Mouse (Mus musculus) myocyte (in vitro differentiated cells): Measurements from ENCODE around the gene Apom.

Source experiments
- CEBPB ChIP-seq: IDR thresholded peaks from 2 replicates; pipeline ENCODE4 v1.6.1; 2011; ENCODE audit warnings: mild to moderate bottlenecking, moderate library complexity; ENCODE audit not compliant: poor library complexity, insufficient read depth, severe bottlenecking
- E2F4 ChIP-seq: IDR thresholded peaks from one replicate; pipeline ENCODE4 v1.6.1; 2011; ENCODE audit warnings: mild to moderate bottlenecking, control low read depth, moderate library complexity; ENCODE audit not compliant: insufficient read depth
- MYOD1 ChIP-seq, 3 experiments: IDR thresholded peaks; one replicate each; pipeline ENCODE4 v1.6.1; 2011; ENCODE audit warnings: control low read depth in 2 of 3, low read depth in 2 of 3, mild to moderate bottlenecking in 2 of 3, moderate library complexity in 1 of 3; ENCODE audit not compliant: insufficient read length in 2 of 3, control insufficient read depth in 1 of 3
- POLR2A ChIP-seq: IDR thresholded peaks from one replicate; pipeline ENCODE4 v1.6.1; 2011; ENCODE audit warnings: low read depth, mild to moderate bottlenecking, control low read depth, moderate library complexity; ENCODE audit not compliant: insufficient read length
- POLR2AphosphoS2 ChIP-seq: IDR thresholded peaks from one replicate; pipeline ENCODE4 v1.6.1; 2011; ENCODE audit warnings: low read depth, control low read depth; ENCODE audit not compliant: insufficient read length
- TCF12 ChIP-seq: IDR thresholded peaks from one replicate; pipeline ENCODE4 v1.6.1; 2011; ENCODE audit warnings: mild to moderate bottlenecking, control low read depth; ENCODE audit not compliant: poor library complexity, insufficient read depth, severe bottlenecking
- TCF3 ChIP-seq: IDR thresholded peaks from one replicate; pipeline ENCODE4 v1.6.1; 2011; ENCODE audit warnings: low read depth, control low read depth; ENCODE audit not compliant: insufficient read length
- USF1 ChIP-seq: IDR thresholded peaks from one replicate; pipeline ENCODE4 v1.6.1; 2011; ENCODE audit warnings: low read depth, mild to moderate bottlenecking, control low read depth, moderate library complexity

- TF ChIP-seq TCF12 = no peak
- no peak for TF ChIP-seq POLR2A
- no peak for TF ChIP-seq USF1
- no peak for TF ChIP-seq CEBPB
- no peak for TF ChIP-seq E2F4
- no peak for TF ChIP-seq MYOD1 (IDR thresholded peaks at IDR 0.05; ENCODE audit: control insufficient read depth in 1 of 3, insufficient read length in 2 of 3, low read depth in 2 of 3)
- TF ChIP-seq TCF3 = no peak
- TF ChIP-seq POLR2AphosphoS2 = no peak
Observed at GRCm38 (mm10) chr17:35096597-35096996, 35.3 kb downstream of the Apom start.
